Mouse (Mus musculus) midbrain, postnatal 0 days (tissue): ENCODE measurements at regions not wholly inside any gene's neighbourhood (a gene's known extent, or its start where the extent isn't known, plus 50 kb on each side); places are given as distances from the start of the nearest gene placed in this dataset.
"Not testable (repeated sequence)": the region's sequence is repeated elsewhere in the genome, so short reads cannot be mapped to it uniquely, and the experiment has no call there.

ENCODE experiments used
- ATAC-seq: fragments of 200-750 bp; cut with Nextera tagmentation; 2 replicates; pipeline ENCODE4 v1.8.0; 2017; ENCODE audit warnings: moderate number of reproducible peaks, mild to moderate bottlenecking, moderate TSS enrichment, moderate library complexity; ENCODE audit not compliant: low FRiP score
- DNase-seq: peaks from one replicate; pipeline ENCODE4 v3.0.0-alpha.2; 2015; ENCODE audit warnings: low spot score
- H3K27ac ChIP-seq: fragments of 300-500 bp; sonication (generic); 2 replicates; pipeline ENCODE4 v1.5.1; 2014; ENCODE audit warnings: low read depth, mild to moderate bottlenecking, low read length, mixed read lengths
- H3K27me3 ChIP-seq: fragments of 300-500 bp; sonication (generic); 2 replicates; pipeline ENCODE4 v1.6.1; 2014; ENCODE audit warnings: low read length, control low read depth, mixed read lengths; ENCODE audit not compliant: insufficient read depth
- H3K36me3 ChIP-seq: fragments of 300-500 bp; sonication (generic); 2 replicates; pipeline ENCODE4 v1.6.1; 2014; ENCODE audit warnings: low read length, control low read depth, mixed read lengths; ENCODE audit not compliant: insufficient read depth
- H3K4me1 ChIP-seq: fragments of 300-500 bp; sonication (generic); 2 replicates; pipeline ENCODE4 v1.6.1; 2014; ENCODE audit warnings: mild to moderate bottlenecking, control low read depth, antibody characterized with exemption, low read length, mixed read lengths; ENCODE audit not compliant: insufficient read depth
- H3K4me2 ChIP-seq: fragments of 300-500 bp; sonication (generic); 2 replicates; pipeline ENCODE4 v1.6.1; 2014; ENCODE audit warnings: low read depth, mild to moderate bottlenecking, low read length, mixed read lengths; ENCODE audit not compliant: poor library complexity, severe bottlenecking
- H3K4me3 ChIP-seq: fragments of 300-500 bp; sonication (generic); 2 replicates; pipeline ENCODE4 v1.5.1; 2014; ENCODE audit warnings: low read depth, mild to moderate bottlenecking, low read length, moderate library complexity
- H3K9ac ChIP-seq: fragments of 300-500 bp; sonication (generic); replicated peaks from 2 replicates; pipeline ENCODE4 v1.6.1; 2014; ENCODE audit warnings: mild to moderate bottlenecking, low read length, moderate library complexity, mixed read lengths; ENCODE audit not compliant: poor library complexity, severe bottlenecking
- H3K9me3 ChIP-seq: fragments of 300-500 bp; sonication (generic); 2 replicates; pipeline ENCODE4 v1.6.1; 2016; ENCODE audit warnings: low read length, control low read depth
- CTCF ChIP-seq: IDR thresholded peaks from 2 replicates; pipeline ENCODE4 v1.5.1; 2016; ENCODE audit warnings: antibody characterized with exemption, mild to moderate bottlenecking
- WGBS: fragments of 180-500 bp; shearing (Covaris S2); extraction: QIAGEN DNeasy Blood & Tissue Kit; methylation state at CpG from one replicate; pipeline ENCODE4 v1.1.7; 2014; 5-methylcytosine and 5-hydroxymethylcytosine counted together

GRCm38 (mm10) chr10:118064816-118065216 is 76.8 kb upstream of the Mdm1 start:
- Histone ChIP-seq H3K27me3 (no peaks in the 10 kb centered on the region), H3K4me1 (no peaks in the 10 kb centered on the region), H3K4me3 (no peak overlapping the region), H3K9me3 (no peaks in the 10 kb centered on the region), H3K36me3 (no peaks in the 10 kb centered on the region), H3K4me2 (no peak overlapping the region), H3K27ac (no peak overlapping the region), H3K9ac (no peak overlapping the region)
- DNase-seq = no peak
- ATAC-seq = no peak
- WGBS = 47% methylated on average over 7 of the region's 7 CpGs
- TF ChIP-seq CTCF = no peak

- not testable (repeated sequence) for H3K27ac ChIP-seq, H3K4me1 ChIP-seq, ATAC-seq, H3K9me3 ChIP-seq, H3K27me3 ChIP-seq, H3K36me3 ChIP-seq, H3K4me3 ChIP-seq, H3K4me2 ChIP-seq, DNase-seq, H3K9ac ChIP-seq
- 96% methylated on average over 8 of the region's 11 CpGs for whole genome bisulfite sequencing
Observed at GRCm38 (mm10) chr10:118076341-118076740, 65.3 kb upstream of the Mdm1 start.

- no peak for TF ChIP-seq CTCF
- Histone ChIP-seq H3K9me3 (no peaks in the 10 kb centered on the region), H3K4me3 (no peak overlapping the region), H3K9ac (no peak overlapping the region), H3K27me3 (no peaks in the 10 kb centered on the region), H3K4me2 (no peak overlapping the region), H3K27ac (no peak overlapping the region), H3K36me3 (no peaks in the 10 kb centered on the region), H3K4me1 (no peaks in the 10 kb centered on the region)
- 89% methylated on average over 5 of the region's 5 CpGs for WGBS
- DNase-seq = no peak
- no peak for ATAC-seq
Observed at GRCm38 (mm10) chr10:118081636-118082166, 59.9 kb upstream of the Mdm1 start.

DNA sequence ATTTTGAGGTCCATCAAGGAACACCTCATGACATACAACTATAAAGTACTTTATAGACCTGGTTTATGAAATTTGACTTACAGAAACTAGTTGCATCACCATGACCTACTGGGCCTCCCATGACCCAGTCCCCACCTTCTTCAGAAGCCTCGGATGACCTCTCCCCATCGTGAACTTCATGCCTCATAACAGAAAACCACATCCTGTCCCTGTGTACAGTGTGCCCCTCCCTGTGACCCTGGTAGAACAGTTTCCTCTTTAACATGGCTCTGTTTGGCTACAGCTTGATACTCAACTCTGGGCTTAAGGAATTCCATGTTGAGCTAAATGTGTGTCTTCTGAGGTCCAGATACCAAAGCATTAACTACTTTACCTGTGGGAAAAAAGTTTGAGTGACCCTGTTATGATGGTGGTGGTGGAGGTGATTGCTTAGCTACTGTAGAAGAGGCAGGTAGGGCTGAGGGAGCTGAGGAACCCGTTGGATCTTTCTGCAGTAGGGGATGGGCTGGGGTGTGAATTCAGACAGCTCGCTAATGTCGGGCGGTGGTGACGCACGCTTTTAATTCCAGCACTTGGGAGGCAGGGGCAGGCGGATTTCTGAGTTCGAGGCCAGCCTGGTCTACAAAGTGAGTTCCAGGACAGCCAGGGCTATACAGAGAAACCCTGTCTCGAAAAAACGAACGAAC is 58.4 kb upstream of the Mdm1 start:
- no peak overlapping the region for H3K27ac ChIP-seq
- H3K9me3 ChIP-seq = no peaks in the 10 kb centered on the region
- no peak overlapping the region for H3K4me3 ChIP-seq
- 91% methylated on average over 13 of the region's 13 CpGs for WGBS
- peaks cover 5% of the 10 kb centered on the region; the same call in 1 of the 2 replicates for H3K4me1 ChIP-seq
- no peak overlapping the region for H3K4me2 ChIP-seq
- no peak overlapping the region for H3K9ac ChIP-seq
- no peaks in the 10 kb centered on the region for H3K36me3 ChIP-seq
- ATAC-seq = no peak
- H3K27me3 ChIP-seq = no peaks in the 10 kb centered on the region
- no peak for DNase-seq
- TF ChIP-seq CTCF = no peak

GRCm38 (mm10) chr10:118083721-118084075 is 57.9 kb upstream of the Mdm1 start:
- Histone ChIP-seq H3K4me3 (no peak overlapping the region), H3K27me3 (no peaks in the 10 kb centered on the region), H3K9me3 (no peaks in the 10 kb centered on the region), H3K4me2 (no peak overlapping the region), H3K9ac (no peak overlapping the region), H3K36me3 (no peaks in the 10 kb centered on the region), H3K4me1 (peaks cover 5% of the 10 kb centered on the region; the same call in 1 of the 2 replicates), H3K27ac (no peak overlapping the region)
- no peak for ATAC-seq
- no peak for TF ChIP-seq CTCF
- DNase-seq = no peak
- WGBS = 89% methylated on average over 8 of the region's 8 CpGs

DNA sequence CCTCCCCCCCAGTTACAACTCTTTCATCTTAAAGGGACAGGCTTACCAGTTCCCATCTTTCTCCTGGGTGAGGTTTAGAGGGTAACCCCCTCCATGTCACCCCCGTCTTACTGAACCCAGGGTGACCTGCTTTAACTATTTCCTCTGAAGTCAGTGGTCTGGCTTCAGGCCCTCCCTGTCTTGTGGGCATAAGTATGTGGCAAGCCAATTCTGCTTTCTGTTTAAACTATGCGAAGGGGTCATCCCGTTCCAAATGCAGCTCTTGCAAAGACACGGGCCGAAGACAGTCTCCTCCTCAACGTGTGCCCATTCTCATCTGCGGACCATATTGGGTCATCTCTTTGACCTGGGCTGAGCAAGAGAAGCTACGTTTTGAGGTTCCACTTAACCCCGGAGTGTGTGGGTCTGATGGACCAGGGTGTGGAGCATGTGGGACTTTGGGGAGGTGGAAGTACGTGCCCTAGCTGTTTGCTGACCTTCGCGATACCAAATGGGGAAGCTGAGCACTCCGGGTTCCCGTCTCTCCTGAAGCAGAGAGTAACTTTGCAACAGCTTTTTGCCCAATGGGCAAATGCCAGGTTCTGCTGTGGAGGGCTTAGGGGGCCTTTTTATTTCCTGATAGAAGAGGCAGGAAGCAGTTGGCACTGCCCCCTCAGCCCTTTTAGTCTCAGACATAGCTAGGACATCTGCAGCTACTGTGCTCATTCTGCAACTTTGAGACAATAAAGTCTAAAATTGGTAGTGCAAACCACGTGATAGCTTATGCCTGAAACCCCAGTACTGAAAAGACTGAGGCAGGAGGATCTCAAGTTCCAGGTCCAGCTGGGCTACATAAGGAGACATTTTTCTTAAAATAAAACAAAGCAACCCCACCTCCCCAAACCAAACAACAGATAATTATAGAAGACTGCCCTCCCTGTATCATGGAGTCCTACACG is 56.3 kb upstream of the Mdm1 start:
- no peak for TF ChIP-seq CTCF
- Histone ChIP-seq H3K27ac (no peak overlapping the region), H3K9me3 (no peaks in the 10 kb centered on the region), H3K27me3 (no peaks in the 10 kb centered on the region), H3K36me3 (no peaks in the 10 kb centered on the region), H3K4me1 (peaks cover 5% of the 10 kb centered on the region; the same call in 1 of the 2 replicates), H3K4me2 (no peak overlapping the region), H3K4me3 (no peak overlapping the region), H3K9ac (no peak overlapping the region)
- ATAC-seq (no peak), DNase-seq (no peak)
- 94% methylated on average over 16 of the region's 16 CpGs for WGBS
